Mouse (Mus musculus): ENCODE data around the gene Smco3. TPM values are rescaled to one million over a fixed set of nuclear protein-coding genes. Genes with fewer than 3 reads are reported as not detected.

Smco3 gene
- total and polyA plus RNA-seq, 3 experiments, result not detected

- TF ChIP-seq TBP (IDR thresholded peaks at IDR 0.05; ENCODE audit: low read depth, low read length) (peak; percentile 99), RAD21 (IDR thresholded peaks at IDR 0.05; ENCODE audit: low read depth, low read length) (no peak), RCOR1 (IDR thresholded peaks at IDR 0.05; ENCODE audit: low read depth, low read length) (no peak), MAX (IDR thresholded peaks at IDR 0.05; ENCODE audit: low read length) (no peak), BHLHE40 (IDR thresholded peaks at IDR 0.05; ENCODE audit: borderline replicate concordance, low read depth, low read length) (no peak), ETS1 (IDR thresholded peaks at IDR 0.05; ENCODE audit: low read depth, low read length) (no peak), POLR2AphosphoS5 (IDR thresholded peaks at IDR 0.05; ENCODE audit: borderline replicate concordance, low read depth, low read length) (peak; percentile 100), POLR2A (IDR thresholded peaks at IDR 0.05; ENCODE audit: control insufficient read depth in 1 of 2, insufficient read depth in 1 of 2, low read depth in 1 of 2, low read length in 2 of 2, poor library complexity in 1 of 2) (peak; percentile 98 to 100), ZKSCAN1 (IDR thresholded peaks at IDR 0.05; ENCODE audit: low read depth, low read length) (no peak), NRF1 (IDR thresholded peaks at IDR 0.05; ENCODE audit: insufficient read depth, low read depth, low read length, poor library complexity, severe bottlenecking) (no peak), MAZ (IDR thresholded peaks at IDR 0.05; ENCODE audit: low read depth, low read length) (no peak), E2F4 (IDR thresholded peaks at IDR 0.05; ENCODE audit: borderline replicate concordance, low read depth, low read length) (no peak), CTCF (IDR thresholded peaks at IDR 0.05 in 2 of 3, conservative IDR thresholded peaks at IDR 0.05 in 1 of 3; ENCODE audit: control insufficient read depth in 1 of 3, insufficient read depth in 1 of 3, low read depth in 2 of 3, low read length in 3 of 3, poor library complexity in 1 of 3, severe bottlenecking in 1 of 3) (no peak), ELF1 (IDR thresholded peaks at IDR 0.05; ENCODE audit: low read depth, low read length) (no peak)
These were observed 31.3 kb downstream of the Smco3 start, which contains the start of gene Hist4h4 (continued) for GRCm38 (mm10) chr6:136803739-136804633.

DNA sequence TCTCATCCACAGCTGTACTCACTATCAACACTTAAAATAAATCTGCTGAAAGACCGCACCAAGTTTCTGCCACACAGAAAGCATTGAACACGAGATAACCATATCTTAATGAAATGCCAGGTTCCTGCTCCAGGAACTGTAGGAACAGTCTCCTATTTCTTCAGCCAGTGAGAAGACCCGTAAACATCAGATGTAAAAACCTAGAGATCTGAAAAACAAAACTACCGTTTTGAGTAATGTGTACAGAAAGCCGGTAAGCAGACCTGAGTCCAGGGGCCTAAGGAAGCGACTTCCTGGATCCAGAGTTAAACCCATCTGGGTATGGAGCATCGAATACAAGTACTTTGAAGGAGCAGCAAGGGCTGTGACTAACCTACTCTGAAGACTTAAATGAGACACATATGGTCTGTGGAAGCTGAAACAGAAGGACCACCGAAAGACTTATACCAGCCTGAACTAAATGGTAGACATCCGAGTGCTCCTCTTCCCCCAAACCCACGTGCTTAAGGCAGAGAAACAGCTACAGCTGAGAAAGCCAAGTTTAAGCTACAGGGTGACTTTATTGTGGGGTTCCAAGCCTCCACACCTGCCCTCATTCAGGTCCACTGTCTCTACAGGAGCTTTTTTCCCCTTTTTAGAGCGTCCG, 32.0 kb downstream of the Smco3 start:
- TF ChIP-seq USF2 (IDR thresholded peaks at IDR 0.05; ENCODE audit: borderline replicate concordance in 1 of 2, insufficient read depth in 1 of 2, low read depth in 1 of 2, low read length in 2 of 2), result no peak
- TF ChIP-seq UBTF (IDR thresholded peaks at IDR 0.05; ENCODE audit: borderline replicate concordance, insufficient read depth, low read depth, low read length), result no peak
- TF ChIP-seq POLR2AphosphoS5 (IDR thresholded peaks at IDR 0.05; ENCODE audit: borderline replicate concordance, low read depth, low read length), result no peak
- no peak for TF ChIP-seq POLR2A (IDR thresholded peaks at IDR 0.05; ENCODE audit: control insufficient read depth in 1 of 2, insufficient read depth in 1 of 2, low read depth in 1 of 2, low read length in 2 of 2, poor library complexity in 1 of 2)
- TF ChIP-seq TBP (IDR thresholded peaks at IDR 0.05; ENCODE audit: low read depth, low read length), result 0 out of 2 replicates have a peak, but pooled peaks have one; percentile 29
- TF ChIP-seq USF1 (IDR thresholded peaks at IDR 0.05; ENCODE audit: low read depth, low read length), result no peak
- peak; percentile 82 for TF ChIP-seq GATA1 (IDR thresholded peaks at IDR 0.05; ENCODE audit: low read depth, low read length)
- TF ChIP-seq CHD1 (IDR thresholded peaks at IDR 0.05; ENCODE audit: low read depth, low read length), result no peak
- TF ChIP-seq TAL1 (IDR thresholded peaks at IDR 0.05; ENCODE audit: low read length), result peak; percentile 23; the same call in 1 of the 2 replicates
- TF ChIP-seq CTCF (IDR thresholded peaks at IDR 0.05 in 2 of 3, conservative IDR thresholded peaks at IDR 0.05 in 1 of 3; ENCODE audit: control insufficient read depth in 1 of 3, insufficient read depth in 1 of 3, low read depth in 2 of 3, low read length in 3 of 3, poor library complexity in 1 of 3, severe bottlenecking in 1 of 3), result no peak
- TF ChIP-seq MAX (IDR thresholded peaks at IDR 0.05; ENCODE audit: low read length), result no peak
- no peak for TF ChIP-seq EP300 (IDR thresholded peaks at IDR 0.05; ENCODE audit: low read depth in 1 of 2, low read length in 2 of 2)
- TF ChIP-seq ZC3H11A (IDR thresholded peaks at IDR 0.05; ENCODE audit: low read depth, low read length), result no peak
- TF ChIP-seq MEF2A (IDR thresholded peaks at IDR 0.05; ENCODE audit: extremely low read depth, insufficient replicate concordance, low read depth, low read length, poor library complexity, severe bottlenecking), result no peak
- TF ChIP-seq NELFE (IDR thresholded peaks at IDR 0.05; ENCODE audit: low read depth, low read length), result no peak
- TF ChIP-seq MAZ (IDR thresholded peaks at IDR 0.05; ENCODE audit: low read depth, low read length), result no peak
- Histone ChIP-seq H3K79me2 (ENCODE audit: control insufficient read depth, insufficient read depth, low read length, poor library complexity) (peaks cover under 1% of the 10 kb centered on the region), H3K4me1 (ENCODE audit: control insufficient read depth in 1 of 2, insufficient read depth in 2 of 2, low read length in 2 of 2) (peaks cover 0 to 4% of the 10 kb centered on the region in 2 experiments; a peak in 2 of 4 replicates), H3K27me3 (ENCODE audit: control insufficient read depth in 1 of 2, insufficient read depth in 2 of 2, low read length in 2 of 2) (no peaks in the 10 kb centered on the region), H3K9ac (ENCODE audit: control insufficient read depth, low read depth, low read length, poor library complexity, severe bottlenecking) (peak overlapping the region; percentile 77), H3K27ac (ENCODE audit: control insufficient read depth, low read depth, low read length) (peak overlapping the region; percentile 99), H3K9me3 (replicated peaks; ENCODE audit: insufficient read depth, low read length) (no peaks in the 10 kb centered on the region), H3K36me3 (ENCODE audit: control insufficient read depth in 1 of 2, insufficient read depth in 2 of 2, low read length in 2 of 2) (peaks cover 0 to 13% of the 10 kb centered on the region in 2 experiments; a peak in 2 of 4 replicates), H3K4me3 (ENCODE audit: control insufficient read depth in 1 of 2, insufficient read depth in 1 of 2, low read depth in 2 of 2, low read length in 2 of 2) (peak overlapping the region; percentile 3 to 32; a peak in 3 of 4 replicates)
- DNase-seq (ENCODE audit: low read depth, low spot score), result no peak

Measured in MEL (cell line).